Mouse (Mus musculus): Measurements from ENCODE around the gene Ptprd. TPM values are rescaled to one million over a fixed set of nuclear protein-coding genes. Genes with fewer than 3 reads are reported as not detected.

Gene Ptprd
- polyA plus RNA-seq, 2 experiments: 48.6 to 50.4 TPM

DNA sequence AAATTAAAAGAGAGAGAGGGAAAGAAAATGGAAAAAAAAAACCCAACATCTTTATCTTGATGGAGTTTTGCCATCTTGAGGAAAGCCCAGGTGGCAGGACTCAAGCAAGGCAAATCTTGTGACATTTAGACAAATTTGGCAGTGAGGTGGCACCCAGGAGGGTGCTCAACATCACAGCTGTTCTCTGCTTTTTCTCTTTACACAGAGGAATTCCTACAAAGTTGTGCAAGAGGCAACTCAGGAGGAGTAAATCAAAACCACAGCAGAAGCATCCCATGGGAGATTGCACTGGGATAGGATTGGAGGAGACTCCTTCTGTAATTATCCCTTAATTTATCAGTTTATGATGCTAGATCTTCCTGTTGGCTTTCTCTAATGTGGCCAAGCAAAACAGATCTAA is 2121.9 kb downstream of the Ptprd start:
- H3K9ac ChIP-seq (ENCODE audit: low read depth, low read length, severe bottlenecking): no peak overlapping the region
- no peak overlapping the region for H3K4me3 ChIP-seq (replicated peaks; ENCODE audit: low read length)
- H3K27me3 ChIP-seq (ENCODE audit: control insufficient read depth, insufficient read depth, low read length): no peaks in the 10 kb centered on the region
- ATAC-seq (ENCODE audit: low FRiP score, low read depth) (no peak), DNase-seq (ENCODE audit: low spot score) (no peak)
- H3K9me3 ChIP-seq (ENCODE audit: control insufficient read depth, low read length): no peaks in the 10 kb centered on the region
- no peak overlapping the region for H3K27ac ChIP-seq (replicated peaks; ENCODE audit: low read depth, low read length)
- no peaks in the 10 kb centered on the region for H3K4me1 ChIP-seq (ENCODE audit: control insufficient read depth, insufficient read depth, low read length)
- H3K36me3 ChIP-seq (ENCODE audit: control insufficient read depth, insufficient read depth, low read length): peaks cover 34% of the 10 kb centered on the region
- TF ChIP-seq POLR2A (IDR thresholded peaks at IDR 0.05; ENCODE audit: borderline replicate concordance, extremely low read depth, insufficient read depth, insufficient read length): no peak
- no peak overlapping the region for H3K4me2 ChIP-seq (replicated peaks; ENCODE audit: low read depth, low read length, severe bottlenecking)

DNA sequence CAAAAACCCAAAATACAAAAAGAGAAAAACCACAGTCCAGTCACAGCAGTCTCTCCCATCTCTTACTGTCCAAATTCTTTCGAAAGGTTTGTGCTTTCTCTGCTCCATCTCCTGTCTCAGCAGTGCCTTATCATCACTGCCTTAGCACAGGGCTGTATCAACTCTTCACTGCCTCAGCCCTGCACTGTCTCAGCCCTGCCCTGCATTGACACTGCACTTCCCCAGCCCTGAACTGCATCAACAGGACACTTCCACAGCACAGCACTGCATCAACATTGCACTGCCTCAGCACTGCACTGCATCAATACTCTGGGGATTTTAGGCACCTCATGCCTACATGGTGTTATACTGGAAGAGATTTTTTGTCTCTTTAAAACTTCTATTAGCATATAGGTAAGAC is 2135.7 kb downstream of the Ptprd start:
- no peak overlapping the region for H3K4me3 ChIP-seq (replicated peaks; ENCODE audit: low read length)
- H3K4me1 ChIP-seq (ENCODE audit: control insufficient read depth, insufficient read depth, low read length): no peaks in the 10 kb centered on the region
- no peak overlapping the region for H3K4me2 ChIP-seq (replicated peaks; ENCODE audit: low read depth, low read length, severe bottlenecking)
- H3K27ac ChIP-seq (replicated peaks; ENCODE audit: low read depth, low read length): no peak overlapping the region
- ATAC-seq (ENCODE audit: low FRiP score, low read depth) (no peak), DNase-seq (ENCODE audit: low spot score) (no peak)
- 96% methylated on average over 1 of the region's 1 CpGs for WGBS
- no peaks in the 10 kb centered on the region for H3K27me3 ChIP-seq (ENCODE audit: control insufficient read depth, insufficient read depth, low read length)
- no peaks in the 10 kb centered on the region for H3K9me3 ChIP-seq (ENCODE audit: control insufficient read depth, low read length)
- H3K36me3 ChIP-seq (ENCODE audit: control insufficient read depth, insufficient read depth, low read length): peaks cover 18% of the 10 kb centered on the region; the same call in 1 of the 2 replicates
- H3K9ac ChIP-seq (ENCODE audit: low read depth, low read length, severe bottlenecking): no peak overlapping the region
- TF ChIP-seq POLR2A (IDR thresholded peaks at IDR 0.05; ENCODE audit: borderline replicate concordance, extremely low read depth, insufficient read depth, insufficient read length): no peak

DNA sequence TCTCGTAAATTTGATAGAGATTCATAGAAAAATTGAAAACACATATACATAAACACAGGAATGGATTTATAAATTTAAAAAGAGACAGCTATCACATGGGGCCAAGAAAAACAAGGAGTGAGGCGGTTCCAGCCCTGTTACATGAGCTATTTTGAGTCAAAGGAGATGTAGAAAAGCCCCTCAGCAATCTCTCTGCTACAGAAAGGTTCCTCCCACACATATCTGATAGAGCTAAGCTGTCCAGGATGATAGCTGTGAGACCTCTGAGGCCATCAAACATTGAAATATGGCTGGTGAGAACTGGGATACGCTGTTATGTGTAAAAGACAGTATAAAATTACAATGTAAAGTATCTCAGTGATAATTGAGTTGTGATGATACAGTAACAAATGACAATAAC is 2138.5 kb downstream of the Ptprd start:
- 85% methylated on average over 3 of the region's 3 CpGs for WGBS
- H3K4me3 ChIP-seq (replicated peaks; ENCODE audit: low read length): no peak overlapping the region
- H3K4me2 ChIP-seq (replicated peaks; ENCODE audit: low read depth, low read length, severe bottlenecking): no peak overlapping the region
- no peak overlapping the region for H3K27ac ChIP-seq (replicated peaks; ENCODE audit: low read depth, low read length)
- no peak for ATAC-seq (ENCODE audit: low FRiP score, low read depth)
- no peak overlapping the region for H3K9ac ChIP-seq (ENCODE audit: low read depth, low read length, severe bottlenecking)
- no peaks in the 10 kb centered on the region for H3K27me3 ChIP-seq (ENCODE audit: control insufficient read depth, insufficient read depth, low read length)
- H3K9me3 ChIP-seq (ENCODE audit: control insufficient read depth, low read length): no peaks in the 10 kb centered on the region
- H3K36me3 ChIP-seq (ENCODE audit: control insufficient read depth, insufficient read depth, low read length): peaks cover 12% of the 10 kb centered on the region; the same call in 1 of the 2 replicates
- no peaks in the 10 kb centered on the region for H3K4me1 ChIP-seq (ENCODE audit: control insufficient read depth, insufficient read depth, low read length)
- DNase-seq (ENCODE audit: low spot score): no peak
- no peak for TF ChIP-seq POLR2A (IDR thresholded peaks at IDR 0.05; ENCODE audit: borderline replicate concordance, extremely low read depth, insufficient read depth, insufficient read length)

GRCm38 (mm10) chr4:76071720-76072119 is 2140.0 kb downstream of the Ptprd start:
- ATAC-seq (ENCODE audit: low FRiP score, low read depth) (no peak), DNase-seq (ENCODE audit: low spot score) (no peak)
- H3K27me3 ChIP-seq (ENCODE audit: control insufficient read depth, insufficient read depth, low read length): no peaks in the 10 kb centered on the region
- H3K4me3 ChIP-seq (replicated peaks; ENCODE audit: low read length): no peak overlapping the region
- H3K36me3 ChIP-seq (ENCODE audit: control insufficient read depth, insufficient read depth, low read length): peaks cover 12% of the 10 kb centered on the region; the same call in 1 of the 2 replicates
- no peak overlapping the region for H3K4me2 ChIP-seq (replicated peaks; ENCODE audit: low read depth, low read length, severe bottlenecking)
- H3K9ac ChIP-seq (ENCODE audit: low read depth, low read length, severe bottlenecking): no peak overlapping the region
- no peaks in the 10 kb centered on the region for H3K4me1 ChIP-seq (ENCODE audit: control insufficient read depth, insufficient read depth, low read length)
- H3K9me3 ChIP-seq (ENCODE audit: control insufficient read depth, low read length): no peaks in the 10 kb centered on the region
- no peak overlapping the region for H3K27ac ChIP-seq (replicated peaks; ENCODE audit: low read depth, low read length)
- no peak for TF ChIP-seq POLR2A (IDR thresholded peaks at IDR 0.05; ENCODE audit: borderline replicate concordance, extremely low read depth, insufficient read depth, insufficient read length)
- WGBS: 91% methylated on average over 6 of the region's 6 CpGs

DNA sequence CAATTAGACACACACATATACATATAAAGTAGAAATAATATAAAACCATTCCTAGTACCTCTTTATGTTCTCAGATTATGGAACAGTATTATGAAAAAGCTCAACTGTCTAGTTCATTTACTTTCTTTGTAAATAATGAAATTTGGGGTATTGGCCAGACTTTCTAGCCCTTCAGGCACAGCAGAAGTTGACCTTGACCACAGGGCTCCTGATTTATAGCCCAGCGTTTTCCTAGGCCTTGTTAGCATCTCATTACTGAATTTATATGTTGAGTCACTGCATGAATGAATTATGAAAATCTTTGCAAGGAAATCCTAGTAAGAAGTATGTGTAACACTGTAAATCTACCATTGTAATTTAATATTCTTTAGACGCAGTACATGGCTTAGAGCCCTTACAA is 2154.9 kb downstream of the Ptprd start:
- Histone ChIP-seq H3K4me1 (ENCODE audit: control insufficient read depth, insufficient read depth, low read length) (no peaks in the 10 kb centered on the region), H3K36me3 (ENCODE audit: control insufficient read depth, insufficient read depth, low read length) (0 out of 2 replicates have a peak, but pooled peaks cover 3% of the 10 kb centered on the region), H3K9ac (ENCODE audit: low read depth, low read length, severe bottlenecking) (no peak overlapping the region), H3K4me2 (replicated peaks; ENCODE audit: low read depth, low read length, severe bottlenecking) (no peak overlapping the region), H3K27me3 (ENCODE audit: control insufficient read depth, insufficient read depth, low read length) (no peaks in the 10 kb centered on the region), H3K27ac (replicated peaks; ENCODE audit: low read depth, low read length) (no peak overlapping the region), H3K4me3 (replicated peaks; ENCODE audit: low read length) (no peak overlapping the region), H3K9me3 (ENCODE audit: control insufficient read depth, low read length) (no peaks in the 10 kb centered on the region)
- no peak for DNase-seq (ENCODE audit: low spot score)
- no peak for TF ChIP-seq POLR2A (IDR thresholded peaks at IDR 0.05; ENCODE audit: borderline replicate concordance, extremely low read depth, insufficient read depth, insufficient read length)
- WGBS: 49% methylated on average over 2 of the region's 2 CpGs
- ATAC-seq (ENCODE audit: low FRiP score, low read depth): no peak

- Histone ChIP-seq H3K27me3 (ENCODE audit: control insufficient read depth, insufficient read depth, low read length) (no peaks in the 10 kb centered on the region), H3K9ac (ENCODE audit: low read depth, low read length, severe bottlenecking) (no peak overlapping the region), H3K9me3 (ENCODE audit: control insufficient read depth, low read length) (no peaks in the 10 kb centered on the region), H3K27ac (replicated peaks; ENCODE audit: low read depth, low read length) (no peak overlapping the region), H3K4me1 (ENCODE audit: control insufficient read depth, insufficient read depth, low read length) (no peaks in the 10 kb centered on the region), H3K4me2 (replicated peaks; ENCODE audit: low read depth, low read length, severe bottlenecking) (no peak overlapping the region), H3K4me3 (replicated peaks; ENCODE audit: low read length) (no peak overlapping the region), H3K36me3 (ENCODE audit: control insufficient read depth, insufficient read depth, low read length) (peaks cover 12% of the 10 kb centered on the region)
- TF ChIP-seq POLR2A (IDR thresholded peaks at IDR 0.05; ENCODE audit: borderline replicate concordance, extremely low read depth, insufficient read depth, insufficient read length): no peak
- no peak for ATAC-seq (ENCODE audit: low FRiP score, low read depth)
- DNase-seq (ENCODE audit: low spot score): no peak
- 66% methylated on average over 2 of the region's 2 CpGs for WGBS
Observed at GRCm38 (mm10) chr4:76045650-76046049, 2166.1 kb downstream of the Ptprd start.
